Mouse (Mus musculus) urinary bladder, postnatal 4 days (tissue): Measurements from ENCODE around the gene Vmn2r90.
A peak's percentile ranks its signal among the peaks of the same experiment; 100 is the strongest.
"Not testable (repeated sequence)": the region's sequence is repeated elsewhere in the genome, so short reads cannot be mapped to it uniquely, and the experiment has no call there.

Experiments
- DNase-seq, 2 experiments: peaks; one replicate each; pipeline ENCODE4 v3.0.0; 2021 to 2022; ENCODE audit warnings: low spot score in 2 of 2

Vmn2r90 gene

DNA sequence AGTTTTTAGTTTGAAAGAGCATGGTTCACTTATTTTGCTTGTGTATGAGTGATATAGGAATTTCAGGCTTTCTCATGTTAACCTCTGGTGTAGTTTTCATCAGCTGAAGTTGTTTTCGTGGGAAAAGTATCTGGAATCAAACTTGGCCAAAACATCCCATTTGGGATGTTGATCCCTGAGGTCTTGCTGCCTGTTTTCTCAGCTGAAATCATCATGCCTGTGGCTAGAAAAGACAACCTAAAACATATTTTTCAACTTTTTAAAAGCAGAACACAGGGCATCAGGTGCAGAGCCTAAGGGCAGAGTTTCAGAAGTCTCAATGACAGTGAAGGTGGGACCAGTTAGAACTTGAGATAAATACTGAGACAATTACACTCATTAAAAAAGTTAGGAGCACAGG, at the start of gene Vmn2r90:
Vmn2r90 (plus strand) TSS at position 301 of the 400 bp plus-strand sequence.
- DNase-seq, result no peak

- DNase-seq, result no peak
These were observed 48.3 kb upstream of the Vmn2r90 start for GRCm38 (mm10) chr17:17654997-17655828.

DNA sequence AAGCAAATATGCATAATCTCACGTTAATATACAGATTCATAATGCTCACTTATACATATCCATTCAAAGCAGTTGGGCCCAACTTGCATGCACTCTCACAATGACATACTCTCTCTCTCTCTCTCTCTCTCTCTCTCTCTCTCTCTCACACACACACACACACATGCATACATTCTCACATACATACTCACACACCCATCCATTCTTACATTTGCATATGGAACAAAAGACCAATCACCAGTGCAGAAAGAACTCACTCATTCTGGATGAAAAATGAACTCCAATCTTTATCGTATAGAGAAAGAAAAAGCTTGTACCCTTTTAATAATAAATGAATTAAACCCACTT, 47.7 kb upstream of the Vmn2r90 start:
- no peak for DNase-seq

- DNase-seq, result no peak
These were observed 24.8 kb upstream of the Vmn2r90 start for GRCm38 (mm10) chr17:17678781-17679180.

DNA sequence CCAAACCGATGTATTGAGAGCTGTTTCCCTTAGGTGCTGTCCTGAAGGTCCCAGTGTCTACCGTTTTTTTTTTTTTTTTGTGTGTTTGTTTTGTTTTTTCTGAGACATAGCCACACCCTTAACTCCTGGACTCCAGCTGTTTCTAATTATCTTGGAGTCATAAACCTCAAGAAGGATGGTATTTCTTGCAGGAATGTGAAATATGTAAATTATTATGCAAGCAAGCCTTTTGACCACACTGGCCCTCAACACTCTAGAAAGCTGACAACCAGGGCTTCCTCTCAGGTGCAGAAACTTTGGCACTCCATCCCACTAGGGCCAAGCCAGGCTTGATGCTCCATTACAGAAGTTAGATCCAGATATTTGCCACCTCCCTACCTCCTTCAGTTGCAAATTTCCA, 12.9 kb upstream of the Vmn2r90 start:
- no peak for DNase-seq

DNA sequence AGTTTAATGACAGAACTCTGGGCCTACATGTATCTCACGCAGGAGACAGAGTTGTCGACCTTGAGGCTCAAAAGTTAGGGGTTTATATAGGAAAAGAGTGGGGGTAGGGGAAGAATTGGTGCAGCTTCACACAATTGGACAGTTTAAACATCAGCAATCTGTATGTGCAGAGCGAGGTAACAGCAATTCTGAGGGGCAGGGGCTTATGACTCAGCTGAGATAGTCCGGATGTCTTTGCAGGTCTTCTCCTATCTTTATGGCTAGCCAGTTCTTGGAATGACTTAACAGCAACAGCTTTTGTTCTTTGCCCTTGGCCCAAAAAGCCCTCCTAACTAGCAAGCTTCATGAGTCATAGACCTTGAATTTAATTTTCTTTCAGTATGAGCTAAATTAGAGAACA, 28.8 kb downstream of the Vmn2r90 start:
- not testable (repeated sequence) for DNase-seq

GRCm38 (mm10) chr17:17738635-17739034, 35.1 kb downstream of the Vmn2r90 start:
- DNase-seq, result no peak

DNA sequence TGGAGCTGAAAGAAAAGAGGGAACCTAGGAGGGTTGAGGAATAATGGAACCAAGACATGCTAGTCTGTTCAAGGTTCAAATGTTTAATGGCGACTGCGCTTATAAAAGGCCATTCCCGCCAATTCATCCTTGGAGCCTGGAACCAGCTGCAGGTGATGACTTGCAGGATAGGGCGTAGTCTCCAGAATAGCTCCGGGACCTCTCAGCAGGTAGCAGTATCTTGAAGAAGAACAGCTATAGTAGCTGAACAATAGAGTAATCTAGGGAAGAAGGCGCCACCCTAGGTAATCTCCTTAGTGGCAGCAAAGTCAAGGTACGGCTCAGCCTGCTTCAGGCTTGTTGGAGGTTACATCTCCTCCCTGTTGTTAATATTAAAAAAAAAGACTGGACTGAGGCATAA, 35.8 kb downstream of the Vmn2r90 start:
- DNase-seq, result not testable (repeated sequence)

- DNase-seq, result not testable (repeated sequence)
These were observed 36.4 kb downstream of the Vmn2r90 start for GRCm38 (mm10) chr17:17739936-17740335.

- not testable (repeated sequence) for DNase-seq
These were observed 38.0 kb downstream of the Vmn2r90 start for GRCm38 (mm10) chr17:17741516-17741915.

DNA sequence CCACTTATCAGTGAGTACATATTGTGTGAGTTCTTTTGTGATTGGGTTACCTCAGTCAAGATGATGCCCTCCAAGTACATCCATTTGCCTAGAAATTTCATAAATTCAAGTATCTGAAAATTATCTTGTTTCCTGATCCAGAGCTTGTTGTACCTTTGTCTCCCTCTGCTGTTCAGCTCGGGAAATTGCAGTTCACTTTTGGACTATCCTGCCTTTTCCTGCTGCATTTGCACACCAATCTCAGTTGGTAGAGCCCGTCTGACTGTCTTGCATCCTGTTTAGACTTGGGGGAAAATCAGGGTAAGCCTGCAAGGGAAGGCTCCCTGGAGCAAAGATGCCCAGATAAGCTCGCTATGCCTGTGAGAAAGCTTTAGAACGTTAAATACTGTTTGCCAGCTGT, 45.8 kb downstream of the Vmn2r90 start:
- peak in 1 of 2 experiments; percentile 17 for DNase-seq

DNA sequence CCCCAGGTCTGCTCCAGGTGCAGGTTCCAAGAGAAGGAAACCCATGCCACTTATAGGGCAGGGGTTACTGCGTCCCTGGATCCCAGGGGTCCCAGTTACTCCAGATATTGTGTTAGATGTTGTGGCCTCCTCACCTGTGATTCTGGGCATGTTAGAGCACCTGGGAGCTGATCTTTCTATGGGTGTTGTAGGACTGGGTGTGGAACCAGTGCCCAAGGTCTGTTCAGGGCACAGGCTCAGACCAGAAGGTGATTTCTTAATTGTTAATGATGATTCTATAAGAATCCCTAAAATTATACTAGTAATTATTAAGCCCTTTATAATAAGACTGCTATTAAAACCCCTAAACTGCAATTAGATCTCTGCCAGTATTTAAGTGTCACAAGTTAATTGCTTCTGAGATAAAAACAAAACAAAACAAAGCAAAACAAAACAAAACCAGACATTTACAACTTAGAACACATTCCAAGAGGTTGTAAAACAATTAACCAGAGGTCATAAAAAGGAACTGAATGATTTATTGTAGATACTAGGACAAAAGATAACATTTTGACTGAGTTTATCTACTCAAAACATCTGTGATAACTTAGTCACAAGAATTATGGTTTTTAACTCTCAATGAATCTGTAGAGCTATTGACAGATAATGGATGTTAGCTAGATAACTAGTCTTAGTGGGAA, 59.2 kb downstream of the Vmn2r90 start:
- no peak for DNase-seq

DNA sequence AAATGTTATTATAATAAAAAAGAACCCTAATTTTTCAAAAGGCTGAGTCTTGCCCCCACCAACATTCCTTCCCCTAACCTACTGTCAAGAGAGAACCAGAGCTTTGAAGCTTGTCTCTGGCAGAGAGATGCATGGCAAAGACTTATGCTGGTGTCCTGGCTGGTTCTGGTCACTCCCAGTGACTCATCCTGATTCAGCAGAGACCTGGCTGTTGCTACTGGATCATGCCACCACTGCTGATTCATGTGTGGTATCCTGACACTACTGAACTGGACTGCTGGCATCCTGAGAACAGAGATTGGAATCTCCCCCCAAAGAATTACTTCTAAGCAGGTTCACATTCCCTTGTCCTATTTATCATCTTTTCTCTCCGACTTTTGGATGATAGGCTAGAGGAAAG, 60.7 kb downstream of the Vmn2r90 start:
- DNase-seq, result no peak

GRCm38 (mm10) chr17:17766481-17766880, 62.9 kb downstream of the Vmn2r90 start:
- DNase-seq, result no peak
